Mouse (Mus musculus): Measurements from ENCODE around the gene Slc11a2.

- TF ChIP-seq POLR2A (IDR thresholded peaks at IDR 0.05; ENCODE audit: insufficient read depth, low read depth, low read length), result no peak
- no peak for TF ChIP-seq CTCF (IDR thresholded peaks at IDR 0.05; ENCODE audit: insufficient read depth, low read depth, low read length)
Measured at GRCm38 (mm10) chr15:100401811-100402210, 23.1 kb downstream of the Slc11a2 start.

All from olfactory bulb, adult 2 months (tissue).